11 mouse cellular contexts compared by ENCODE assay signal in the genomic region with DNA sequence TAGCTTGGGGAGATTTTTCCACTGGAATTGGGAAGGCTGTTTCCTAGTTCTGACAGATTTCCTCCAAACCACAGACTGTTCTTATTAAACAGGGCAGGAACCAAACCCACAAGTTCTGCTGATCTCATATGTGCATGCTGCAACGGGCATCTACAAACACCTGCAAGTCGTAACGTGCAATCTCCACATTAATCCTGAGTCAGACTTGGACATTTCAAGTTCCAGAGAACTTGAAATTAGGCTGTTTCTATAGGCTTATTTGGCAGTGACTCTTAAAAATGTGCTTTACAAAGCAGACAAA. TPM values are rescaled to one million over a fixed set of nuclear protein-coding genes. Genes with fewer than 3 reads are reported as not detected.
DNase-seq lines count a peak whose midpoint lies in the region; ATAC-seq and TF ChIP-seq lines count a peak whose summit lies in the region.
"Had no signal": no experiment of that assay in that cellular context is flagged by ENCODE, and none has a peak within 500 bp of the region (broad histone marks: within the 10 kb centered on the region; RNA-seq: fewer than 3 reads in every experiment).

No protein-coding gene starts in this region.

- 0 out of 2 replicates have a peak overlapping the region, but pooled peaks have one; percentile 46 for H3K4me2 ChIP-seq in liver, postnatal 0 days (ENCODE audit: low read depth, low read length)

- no peak for DNase-seq in gastrocnemius, adult 2 months
- no peak for DNase-seq in gastrocnemius, postnatal 4 days (ENCODE audit: low spot score in 2 of 2)
- no peak for DNase-seq in layer of hippocampus, adult 2 months (ENCODE audit: low spot score in 2 of 2)
- DNase-seq in layer of hippocampus, adult 8-10 months (ENCODE audit: low spot score in 2 of 2): no peak
- no peak for DNase-seq in liver, postnatal 0 days
- no peak for DNase-seq in retina, embryonic 14.5 days (ENCODE audit: low spot score)
- no peak for DNase-seq in right cerebral cortex, postnatal 4 days

- no peak for TF ChIP-seq CTCF in gastrocnemius, adult 2 months (IDR thresholded peaks at IDR 0.05)
- no peak for TF ChIP-seq CTCF in layer of hippocampus, adult 2 months (conservative IDR thresholded peaks at IDR 0.05)
- TF ChIP-seq CTCF in bone marrow, adult 2 months (IDR thresholded peaks at IDR 0.05; ENCODE audit: control insufficient read depth, insufficient read depth, low read length): no peak
- no peak for TF ChIP-seq CTCF in liver, postnatal 0 days (IDR thresholded peaks at IDR 0.05; ENCODE audit: low read depth)

- 14% methylated on average over 3 of the region's 3 CpGs for WGBS in bone marrow, adult 2 months
- 71% methylated on average over 3 of the region's 3 CpGs for WGBS in liver, postnatal 0 days (ENCODE audit: insufficient replicate concordance)

- no peak overlapping the region for H3K4me3 ChIP-seq in gastrocnemius, adult 2 months
- H3K4me3 ChIP-seq in layer of hippocampus, adult 2 months: no peak overlapping the region; the same call in 1 of the 2 replicates
- no peak overlapping the region for H3K4me3 ChIP-seq in bone marrow, adult 2 months (replicated peaks; ENCODE audit: control insufficient read depth, low read depth, low read length)
- no peak overlapping the region for H3K4me3 ChIP-seq in liver, postnatal 0 days (ENCODE audit: low read depth, low read length)
- H3K4me3 ChIP-seq: neural tube, embryonic 12.5 days had no signal

- intact Hi-C loops in gastrocnemius, adult 2 months (cut with DNase I): loop anchor here (1.0 kb wide), 1 partner anchor 283 kb away; no protein-coding TSS in a partner anchor

- no peak for TF ChIP-seq POLR2A in bone marrow, adult 2 months (IDR thresholded peaks at IDR 0.05; ENCODE audit: borderline replicate concordance, control insufficient read depth, low read depth, low read length)

- 0 out of 2 replicates have a peak overlapping the region, but pooled peaks have one; percentile 6 for H3K9ac ChIP-seq in liver, postnatal 0 days (replicated peaks)
- H3K9ac ChIP-seq: neural tube, embryonic 12.5 days had no signal

- H3K36me3 ChIP-seq in liver, postnatal 0 days (replicated peaks; ENCODE audit: insufficient read depth, low read length): no peaks in the 10 kb centered on the region
- H3K36me3 ChIP-seq: neural tube, embryonic 12.5 days had no signal

- H3K27me3 ChIP-seq in liver, postnatal 0 days (ENCODE audit: insufficient read depth, low read length): no peaks in the 10 kb centered on the region
- H3K27me3 ChIP-seq: neural tube, embryonic 12.5 days had no signal

- peak overlapping the region; percentile 76 for H3K27ac ChIP-seq in gastrocnemius, adult 2 months
- peak overlapping the region; percentile 85 for H3K27ac ChIP-seq in layer of hippocampus, adult 2 months
- peak overlapping the region; percentile 67 for H3K27ac ChIP-seq in bone marrow, adult 2 months (ENCODE audit: control insufficient read depth, insufficient read depth, low read depth, low read length, poor library complexity)
- H3K27ac ChIP-seq in liver, postnatal 0 days (ENCODE audit: low read depth): peak overlapping the region; percentile 49
- H3K27ac ChIP-seq: neural tube, embryonic 12.5 days had no signal

- H3K9me3 ChIP-seq in liver, postnatal 0 days (ENCODE audit: low read length): no peaks in the 10 kb centered on the region
- H3K9me3 ChIP-seq: neural tube, embryonic 12.5 days had no signal

- no peak for ATAC-seq in liver, postnatal 0 days

- TF ChIP-seq EP300 in liver, postnatal 0 days (IDR thresholded peaks at IDR 0.05; ENCODE audit: low read depth): no peak

- peaks cover 9% of the 10 kb centered on the region for H3K4me1 ChIP-seq in bone marrow, adult 2 months (ENCODE audit: control insufficient read depth, insufficient read depth, low read length)
- H3K4me1 ChIP-seq in liver, postnatal 0 days (ENCODE audit: insufficient read depth): peaks cover 12% of the 10 kb centered on the region; the same call in 1 of the 2 replicates

RNA-seq across cellular contexts. Expression of gene Gm10309, which starts 59.7 kb away (rescaled TPM):
- under 1 TPM; 0.13 to 0.22 TPM for total RNA-seq in gastrocnemius, adult 2 months (2021)
- under 1 TPM in 1 of 2 experiments, not detected in 1; 0.13 TPM for total RNA-seq in gastrocnemius, postnatal 4 days (2021)
- not detected for total RNA-seq in layer of hippocampus, adult 2 months (2021)
- not detected for total RNA-seq in layer of hippocampus, adult 8-10 months (2022)
- polyA plus RNA-seq in bone marrow, adult 2 months (2011; ENCODE audit: insufficient read depth, insufficient read length, low replicate concordance, missing spikeins): not detected in 2 replicates
- 0.05 TPM in 1 of 2 replicates, not detected in the other for polyA plus RNA-seq in liver, postnatal 0 days (2015; fragmentation: Nextera tagmentation; extraction: Ambion mirVana)
- total RNA-seq: layer of hippocampus, postnatal 25 days had no signal
- polyA plus RNA-seq: brain, embryonic 14.5 days had no signal
